Mouse (Mus musculus): ENCODE data around the gene Zfp384. TPM values are rescaled to one million over a fixed set of nuclear protein-coding genes. Genes with fewer than 3 reads are reported as not detected.
"Not testable (repeated sequence)": the region's sequence is repeated elsewhere in the genome, so short reads cannot be mapped to it uniquely, and the experiment has no call there.

The Zfp384 gene
- polyA plus RNA-seq, 1 experiment from 2014 or later, result 18.5 TPM

DNA sequence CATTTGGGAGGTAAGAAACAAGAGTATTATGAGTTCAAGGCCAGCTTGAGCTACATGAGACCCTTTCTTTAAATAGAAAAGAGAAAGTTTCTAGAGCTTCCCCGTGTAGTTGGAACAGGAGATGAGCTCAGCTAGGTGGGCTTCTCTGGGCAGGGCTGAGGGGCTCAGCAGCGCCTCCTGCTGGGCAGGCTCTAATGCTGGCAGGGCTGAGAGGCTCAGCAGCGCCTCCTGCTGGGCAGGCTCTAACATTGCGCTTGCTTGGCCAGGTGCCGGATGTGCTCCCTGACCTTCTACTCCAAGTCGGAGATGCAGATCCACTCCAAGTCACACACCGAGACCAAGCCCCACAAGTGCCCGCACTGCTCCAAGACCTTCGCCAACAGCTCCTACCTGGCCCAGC lies 21.6 kb downstream of the Zfp384 start:
- H3K36me3 ChIP-seq, result peaks cover 58% of the 10 kb centered on the region
- H3K27ac ChIP-seq (replicated peaks); H3K4me1 ChIP-seq; H3K9me3 ChIP-seq (replicated peaks); H3K9ac ChIP-seq (replicated peaks); ATAC-seq (ENCODE audit: low FRiP score); H3K4me2 ChIP-seq; H3K4me3 ChIP-seq (replicated peaks); H3K27me3 ChIP-seq (replicated peaks): not testable (repeated sequence)
- WGBS, result 37% methylated on average over 8 of the region's 9 CpGs

DNA sequence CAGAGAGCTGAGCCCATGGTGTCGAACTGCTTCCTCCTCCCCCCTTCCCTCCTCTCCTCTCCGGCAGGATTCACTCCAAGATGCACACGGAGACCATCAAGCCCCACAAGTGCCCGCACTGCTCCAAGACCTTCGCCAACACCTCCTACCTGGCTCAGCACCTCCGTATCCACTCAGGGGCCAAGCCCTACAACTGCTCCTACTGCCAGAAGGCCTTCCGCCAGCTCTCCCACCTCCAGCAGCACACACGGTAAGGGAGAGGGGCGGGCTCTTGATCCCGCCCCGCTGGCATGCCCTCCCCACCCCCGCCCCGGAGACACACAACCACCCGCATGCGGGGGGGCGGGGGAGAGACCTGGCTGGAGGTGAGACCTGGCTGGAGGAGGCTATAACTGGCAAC lies 22.7 kb downstream of the Zfp384 start:
- no peaks in the 10 kb centered on the region for H3K4me1 ChIP-seq
- no peaks in the 10 kb centered on the region for H3K9me3 ChIP-seq (replicated peaks)
- H3K4me2 ChIP-seq, result no peak overlapping the region
- H3K4me3 ChIP-seq (replicated peaks), result no peak overlapping the region
- no peaks in the 10 kb centered on the region for H3K27me3 ChIP-seq (replicated peaks)
- no peak overlapping the region for H3K9ac ChIP-seq (replicated peaks)
- WGBS, result 93% methylated on average over 16 of the region's 16 CpGs
- peak; percentile 23; the same call in 1 of the 2 replicates for ATAC-seq (ENCODE audit: low FRiP score)
- H3K27ac ChIP-seq (replicated peaks), result no peak overlapping the region
- peaks cover 64% of the 10 kb centered on the region for H3K36me3 ChIP-seq

GRCm38 (mm10) chr6:125038666-125039065 lies 29.7 kb downstream of the Zfp384 start:
- no peak for ATAC-seq (ENCODE audit: low FRiP score)

GRCm38 (mm10) chr6:125039131-125039530 lies 30.2 kb downstream of the Zfp384 start:
- H3K9me3 ChIP-seq (replicated peaks), result no peaks in the 10 kb centered on the region
- no peaks in the 10 kb centered on the region for H3K27me3 ChIP-seq (replicated peaks)
- peak overlapping the region; percentile 72 for H3K4me3 ChIP-seq (replicated peaks)
- ATAC-seq (ENCODE audit: low FRiP score), result peak; percentile 52
- peak overlapping the region; percentile 72 for H3K27ac ChIP-seq (replicated peaks)
- peaks cover 20% of the 10 kb centered on the region for H3K4me1 ChIP-seq
- 4% methylated on average over 8 of the region's 8 CpGs for WGBS
- H3K4me2 ChIP-seq, result peak overlapping the region; percentile 80
- H3K9ac ChIP-seq (replicated peaks), result no peak overlapping the region; the same call in 1 of the 2 replicates
- H3K36me3 ChIP-seq, result peaks cover 30% of the 10 kb centered on the region

More at GRCm38 (mm10) chr6:125038666-125039065, 29.7 kb downstream of the Zfp384 start:
- Histone ChIP-seq H3K27ac (replicated peaks) (peak overlapping the region; percentile 72), H3K9ac (replicated peaks) (no peak overlapping the region), H3K4me2 (peak overlapping the region; percentile 80), H3K4me3 (replicated peaks) (peak overlapping the region; percentile 72), H3K4me1 (peaks cover 20% of the 10 kb centered on the region), H3K27me3 (replicated peaks) (no peaks in the 10 kb centered on the region), H3K9me3 (replicated peaks) (no peaks in the 10 kb centered on the region), H3K36me3 (peaks cover 30% of the 10 kb centered on the region)
- 93% methylated on average over 4 of the region's 4 CpGs for WGBS

- no peaks in the 10 kb centered on the region for H3K27me3 ChIP-seq (replicated peaks)
- peak within 1 kb of the TSS; percentile 80 for H3K4me2 ChIP-seq
- peak; percentile 97 for ATAC-seq (ENCODE audit: low FRiP score)
- H3K36me3 ChIP-seq, result peaks cover 33% of the 10 kb centered on the region
- peak within 1 kb of the TSS; percentile 73 for H3K9ac ChIP-seq (replicated peaks)
- H3K4me3 ChIP-seq (replicated peaks), result peak within 1 kb of the TSS; percentile 72
- peak within 1 kb of the TSS; percentile 79 for H3K27ac ChIP-seq (replicated peaks)
- H3K4me1 ChIP-seq, result peaks cover 20% of the 10 kb centered on the region
- H3K9me3 ChIP-seq (replicated peaks), result no peaks in the 10 kb centered on the region
- under 1% methylated on average over 26 of the region's 26 CpGs for WGBS
These were observed 30.7 kb downstream of the Zfp384 start, which contains the start of gene Ing4 for GRCm38 (mm10) chr6:125039533-125040153. Ing4 (plus strand) TSS chr6:125039760.

DNA sequence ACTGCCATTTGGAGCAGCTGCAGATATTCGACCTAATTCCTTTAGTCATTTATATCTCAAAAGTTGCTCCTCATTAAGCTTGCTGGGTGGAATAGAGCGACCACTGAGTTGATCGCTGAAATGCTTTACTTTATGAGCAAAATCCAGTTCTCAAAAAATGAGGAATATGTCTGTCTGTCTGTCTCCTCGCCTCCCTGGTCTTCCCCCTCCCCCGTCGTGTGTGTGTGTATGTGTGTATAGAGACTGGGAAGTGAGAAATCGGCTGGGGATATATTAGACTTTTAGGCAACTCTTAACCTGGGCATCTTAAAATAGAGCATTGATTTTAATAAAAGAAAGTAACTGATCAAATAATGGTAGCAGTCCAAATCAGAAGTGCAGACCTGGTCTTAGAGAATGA lies 31.3 kb downstream of the Zfp384 start:
- 25% methylated on average over 7 of the region's 7 CpGs for WGBS
- H3K4me1 ChIP-seq, result peaks cover 20% of the 10 kb centered on the region
- ATAC-seq (ENCODE audit: low FRiP score), result no peak
- peak overlapping the region; percentile 73 for H3K9ac ChIP-seq (replicated peaks)
- peak overlapping the region; percentile 80 for H3K4me2 ChIP-seq
- H3K27me3 ChIP-seq (replicated peaks), result no peaks in the 10 kb centered on the region
- H3K36me3 ChIP-seq, result peaks cover 33% of the 10 kb centered on the region
- H3K4me3 ChIP-seq (replicated peaks), result peak overlapping the region; percentile 72
- H3K27ac ChIP-seq (replicated peaks), result peak overlapping the region; percentile 79
- no peaks in the 10 kb centered on the region for H3K9me3 ChIP-seq (replicated peaks)

DNA sequence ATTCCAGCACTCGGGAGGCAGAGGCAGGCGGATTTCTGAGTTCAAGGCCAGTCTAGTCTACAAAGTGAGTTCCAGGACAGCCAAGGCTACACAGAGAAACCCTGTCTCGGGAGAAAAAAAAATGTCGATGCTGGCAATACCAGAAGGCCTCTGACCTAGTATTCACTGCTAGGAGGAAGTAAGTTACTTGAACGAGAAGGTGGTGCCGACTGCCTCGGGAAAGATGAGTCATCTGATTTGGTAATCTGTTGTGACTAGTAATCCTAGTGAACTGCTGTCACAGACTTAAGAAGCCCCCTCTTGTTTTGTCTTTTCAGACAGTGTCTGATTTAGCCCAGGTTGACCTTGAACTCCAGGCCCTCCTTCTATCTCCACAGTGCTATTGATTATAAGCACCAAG lies 32.1 kb downstream of the Zfp384 start:
- 89% methylated on average over 7 of the region's 7 CpGs for WGBS

GRCm38 (mm10) chr6:125042081-125042480 lies 33.1 kb downstream of the Zfp384 start:
- peaks cover 32% of the 10 kb centered on the region for H3K36me3 ChIP-seq
- no peaks in the 10 kb centered on the region for H3K27me3 ChIP-seq (replicated peaks)
- no peak overlapping the region for H3K4me2 ChIP-seq
- H3K9me3 ChIP-seq (replicated peaks), result no peaks in the 10 kb centered on the region
- H3K27ac ChIP-seq (replicated peaks), result no peak overlapping the region
- 94% methylated on average over 7 of the region's 7 CpGs for WGBS
- ATAC-seq (ENCODE audit: low FRiP score), result no peak
- no peak overlapping the region for H3K4me3 ChIP-seq (replicated peaks)
- H3K9ac ChIP-seq (replicated peaks), result no peak overlapping the region
- peaks cover 20% of the 10 kb centered on the region for H3K4me1 ChIP-seq

More for the DNA sequence above, 32.1 kb downstream of the Zfp384 start:
- H3K27ac ChIP-seq (replicated peaks), result no peak overlapping the region
- H3K9me3 ChIP-seq (replicated peaks), result no peaks in the 10 kb centered on the region
- H3K4me3 ChIP-seq (replicated peaks), result no peak overlapping the region
- H3K4me1 ChIP-seq, result peaks cover 20% of the 10 kb centered on the region
- no peak overlapping the region for H3K9ac ChIP-seq (replicated peaks)
- peaks cover 31% of the 10 kb centered on the region for H3K36me3 ChIP-seq
- ATAC-seq (ENCODE audit: low FRiP score), result no peak
- no peak overlapping the region for H3K4me2 ChIP-seq
- H3K27me3 ChIP-seq (replicated peaks), result no peaks in the 10 kb centered on the region

GRCm38 (mm10) chr6:125046691-125047090 lies 37.7 kb downstream of the Zfp384 start:
- H3K9me3 ChIP-seq (replicated peaks), result no peaks in the 10 kb centered on the region
- H3K27me3 ChIP-seq (replicated peaks), result no peaks in the 10 kb centered on the region
- WGBS, result 36% methylated on average over 5 of the region's 5 CpGs
- H3K4me2 ChIP-seq, result no peak overlapping the region
- no peak overlapping the region for H3K4me3 ChIP-seq (replicated peaks)
- H3K4me1 ChIP-seq, result no peaks in the 10 kb centered on the region; the same call in 1 of the 2 replicates
- H3K36me3 ChIP-seq, result peaks cover 75% of the 10 kb centered on the region
- ATAC-seq (ENCODE audit: low FRiP score), result 0 out of 2 replicates have a peak, but pooled peaks have one; percentile 19
- H3K27ac ChIP-seq (replicated peaks), result no peak overlapping the region
- no peak overlapping the region for H3K9ac ChIP-seq (replicated peaks)

DNA sequence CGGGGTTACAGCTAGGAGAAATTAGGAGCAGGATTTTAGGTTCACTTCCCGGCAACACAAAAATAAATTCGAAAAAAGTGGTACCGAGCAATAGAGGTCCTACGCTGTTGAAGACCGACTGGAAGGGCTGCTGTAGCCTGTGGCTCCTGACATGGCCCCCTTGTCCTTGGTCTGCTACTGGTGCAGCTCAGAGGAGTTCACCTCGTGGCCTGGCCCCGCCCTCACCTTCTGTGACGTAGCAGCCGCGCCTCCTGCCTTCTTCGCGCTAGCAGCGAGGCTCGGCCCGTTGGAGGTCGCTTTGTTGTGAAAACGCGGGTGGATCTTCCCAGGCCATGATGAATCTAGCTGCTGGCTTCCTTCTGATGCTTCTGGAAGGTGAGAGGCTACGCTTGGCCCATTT lies 40.7 kb downstream of the Zfp384 start, which contains the start of gene Acrbp:
Gene Acrbp (plus strand): TSS at position 12 of the 400 bp plus-strand sequence.
- no peak within 1 kb of the TSS for H3K27ac ChIP-seq (replicated peaks)
- no peak within 1 kb of the TSS for H3K9ac ChIP-seq (replicated peaks)
- no peak within 1 kb of the TSS for H3K4me3 ChIP-seq (replicated peaks)
- no peak for ATAC-seq (ENCODE audit: low FRiP score)
- no peaks in the 10 kb centered on the region; the same call in 1 of the 2 replicates for H3K4me1 ChIP-seq
- no peaks in the 10 kb centered on the region for H3K9me3 ChIP-seq (replicated peaks)
- no peak within 1 kb of the TSS for H3K4me2 ChIP-seq
- 41% methylated on average over 20 of the region's 20 CpGs for WGBS
- H3K27me3 ChIP-seq (replicated peaks), result no peaks in the 10 kb centered on the region
- peaks cover 88% of the 10 kb centered on the region for H3K36me3 ChIP-seq

DNA sequence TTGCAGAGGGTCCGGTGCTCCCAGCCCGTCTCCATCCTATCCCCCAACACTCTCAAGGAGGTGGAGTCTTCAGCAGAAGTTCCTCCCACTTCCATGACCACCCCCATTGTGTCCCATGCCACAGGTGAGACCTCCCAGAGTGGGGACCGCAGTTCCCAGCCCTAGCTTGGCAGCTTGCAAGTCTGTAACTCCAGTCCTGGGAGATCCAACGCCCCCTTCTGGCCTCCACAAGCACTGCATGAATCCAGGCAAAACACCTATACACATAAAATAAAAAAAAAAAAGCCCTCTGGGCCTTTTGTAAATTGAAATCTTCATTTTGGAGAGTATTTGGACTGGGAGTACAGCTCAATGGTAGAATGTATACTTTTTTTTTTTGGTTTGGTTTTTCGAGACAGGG lies 42.3 kb downstream of the Zfp384 start:
- no peaks in the 10 kb centered on the region for H3K9me3 ChIP-seq (replicated peaks)
- H3K4me1 ChIP-seq, result no peaks in the 10 kb centered on the region; the same call in 1 of the 2 replicates
- no peak for ATAC-seq (ENCODE audit: low FRiP score)
- H3K4me3 ChIP-seq (replicated peaks), result no peak overlapping the region
- 68% methylated on average over 5 of the region's 5 CpGs for WGBS
- peaks cover 81% of the 10 kb centered on the region for H3K36me3 ChIP-seq
- no peak overlapping the region for H3K27ac ChIP-seq (replicated peaks)
- no peak overlapping the region for H3K4me2 ChIP-seq
- no peak overlapping the region for H3K9ac ChIP-seq (replicated peaks)
- H3K27me3 ChIP-seq (replicated peaks), result no peaks in the 10 kb centered on the region

DNA sequence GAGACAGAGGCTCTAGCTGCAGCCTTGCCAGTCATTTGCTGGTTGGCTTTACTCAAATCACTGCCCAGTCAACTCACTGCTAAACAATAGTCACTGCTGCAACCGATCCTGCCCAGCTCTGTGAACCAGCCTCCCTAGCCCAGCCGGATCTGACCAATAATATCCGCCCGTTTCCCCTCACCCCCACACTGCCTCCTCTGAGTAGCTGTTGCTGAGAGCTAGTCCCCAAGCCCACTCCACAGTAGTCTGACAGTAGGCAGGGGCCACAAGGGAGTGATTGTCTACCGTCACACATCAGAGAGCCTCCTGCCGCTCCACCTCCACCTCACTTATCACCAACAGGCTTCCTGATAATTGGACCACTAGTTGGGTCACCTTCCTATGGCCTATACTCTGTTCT lies 52.5 kb downstream of the Zfp384 start:
- Histone ChIP-seq H3K9ac (replicated peaks) (0 out of 2 replicates have a peak overlapping the region, but pooled peaks have one; percentile 1), H3K4me2 (no peak overlapping the region), H3K9me3 (replicated peaks) (no peaks in the 10 kb centered on the region), H3K4me3 (replicated peaks) (no peak overlapping the region), H3K36me3 (peaks cover 4% of the 10 kb centered on the region; the same call in 1 of the 2 replicates), H3K27ac (replicated peaks) (no peak overlapping the region), H3K27me3 (replicated peaks) (no peaks in the 10 kb centered on the region), H3K4me1 (peaks cover 9% of the 10 kb centered on the region; the same call in 1 of the 2 replicates)
- ATAC-seq (ENCODE audit: low FRiP score), result peak; percentile 46; the same call in 1 of the 2 replicates
- WGBS, result 44% methylated on average over 6 of the region's 6 CpGs

Data from neural tube, embryonic 15.5 days (tissue).